Mouse (Mus musculus) hindbrain, embryonic 13.5 days (tissue): Measurements from ENCODE around the gene Camsap3. TPM values are rescaled to one million over a fixed set of nuclear protein-coding genes. Genes with fewer than 3 reads are reported as not detected.
"Not testable (repeated sequence)": the region's sequence is repeated elsewhere in the genome, so short reads cannot be mapped to it uniquely, and the experiment has no call there.

ENCODE experiments used
- ATAC-seq: fragments of 200-750 bp; cut with Nextera tagmentation; 2 replicates; pipeline ENCODE4 v1.8.0; 2017; ENCODE audit warnings: moderate TSS enrichment; ENCODE audit not compliant: low FRiP score
- H3K27ac ChIP-seq: fragments of 300-500 bp; sonication (generic); 2 replicates; pipeline ENCODE4 v1.5.1; 2015; ENCODE audit warnings: inconsistent platforms, mild to moderate bottlenecking, moderate library complexity
- H3K27me3 ChIP-seq: fragments of 300-500 bp; sonication (generic); 2 replicates; pipeline ENCODE4 v1.6.1; 2015; ENCODE audit warnings: mild to moderate bottlenecking, inconsistent platforms
- H3K36me3 ChIP-seq: fragments of 300-500 bp; sonication (generic); 2 replicates; pipeline ENCODE4 v1.6.1; 2015; ENCODE audit warnings: mild to moderate bottlenecking, inconsistent platforms
- H3K4me1 ChIP-seq: fragments of 300-500 bp; sonication (generic); replicated peaks from 2 replicates; pipeline ENCODE4 v1.6.1; 2015; ENCODE audit warnings: inconsistent platforms
- H3K4me2 ChIP-seq: fragments of 300-500 bp; sonication (generic); 2 replicates; pipeline ENCODE4 v1.6.1; 2015; ENCODE audit warnings: inconsistent platforms, mild to moderate bottlenecking, moderate library complexity
- H3K4me3 ChIP-seq: fragments of 300-500 bp; sonication (generic); 2 replicates; pipeline ENCODE4 v1.5.1; 2015; ENCODE audit warnings: mild to moderate bottlenecking, inconsistent platforms
- H3K9ac ChIP-seq: fragments of 300-500 bp; sonication (generic); 2 replicates; pipeline ENCODE4 v1.6.1; 2015; ENCODE audit warnings: mild to moderate bottlenecking, inconsistent platforms
- H3K9me3 ChIP-seq: fragments of 300-500 bp; sonication (generic); 2 replicates; pipeline ENCODE4 v1.6.1; 2016; ENCODE audit warnings: inconsistent platforms
- WGBS: fragments of 180-500 bp; shearing (Covaris S2); methylation state at CpG from one replicate; pipeline ENCODE4 v1.1.7; 2015; 5-methylcytosine and 5-hydroxymethylcytosine counted together
- polyA plus RNA-seq: library from polyadenylated mRNA; unstranded; fragments of >200 nt; fragmentation: Nextera tagmentation; extraction: Ambion mirVana; gene quantifications from 2 replicates; pipeline ENCODE4 v1.2.1, GENCODE M21; 2015

Gene Camsap3
- polyA plus RNA-seq, 1 experiment from 2014 or later = 37.0 TPM

- no peaks in the 10 kb centered on the region for H3K4me1 ChIP-seq
- no peaks in the 10 kb centered on the region for H3K36me3 ChIP-seq
- no peak overlapping the region for H3K27ac ChIP-seq
- ATAC-seq = no peak
- no peak overlapping the region for H3K9ac ChIP-seq
- H3K4me2 ChIP-seq = no peak overlapping the region
- 87% methylated on average over 9 of the region's 9 CpGs for WGBS
- no peak overlapping the region for H3K4me3 ChIP-seq
- H3K27me3 ChIP-seq = no peaks in the 10 kb centered on the region
- no peaks in the 10 kb centered on the region for H3K9me3 ChIP-seq
These were observed 7.4 kb upstream of the Camsap3 start for GRCm38 (mm10) chr8:3579390-3580364.

GRCm38 (mm10) chr8:3581961-3582360, 5.1 kb upstream of the Camsap3 start:
- H3K27me3 ChIP-seq, H3K9ac ChIP-seq, H3K4me2 ChIP-seq, ATAC-seq, H3K9me3 ChIP-seq, H3K27ac ChIP-seq, H3K4me1 ChIP-seq, H3K4me3 ChIP-seq, H3K36me3 ChIP-seq: not testable (repeated sequence)
- 82% methylated on average over 2 of the region's 3 CpGs for WGBS

- Histone ChIP-seq H3K4me1 (peaks cover 8% of the 10 kb centered on the region), H3K4me3 (no peak overlapping the region), H3K27ac (no peak overlapping the region), H3K27me3 (no peaks in the 10 kb centered on the region), H3K4me2 (no peak overlapping the region), H3K9ac (no peak overlapping the region), H3K9me3 (no peaks in the 10 kb centered on the region), H3K36me3 (no peaks in the 10 kb centered on the region)
- WGBS = 99% methylated on average over 2 of the region's 2 CpGs
- no peak for ATAC-seq
These were observed 641 bp upstream of the Camsap3 start for GRCm38 (mm10) chr8:3586452-3586851.

- Histone ChIP-seq H3K36me3 (no peaks in the 10 kb centered on the region), H3K4me3 (peak overlapping the region; percentile 86), H3K4me2 (peak overlapping the region; percentile 67), H3K9ac (peak overlapping the region; percentile 88), H3K4me1 (peaks cover 8% of the 10 kb centered on the region), H3K27ac (peak overlapping the region; percentile 93), H3K27me3 (no peaks in the 10 kb centered on the region), H3K9me3 (no peaks in the 10 kb centered on the region)
- ATAC-seq = peak; percentile 82
- under 1% methylated on average over 67 of the region's 77 CpGs for WGBS
These were observed 531 bp downstream of the Camsap3 start for GRCm38 (mm10) chr8:3587391-3588257.

GRCm38 (mm10) chr8:3588258-3588633, 1.2 kb downstream of the Camsap3 start:
- Histone ChIP-seq H3K4me1 (peaks cover 13% of the 10 kb centered on the region), H3K4me3 (peak overlapping the region; percentile 86), H3K9me3 (no peaks in the 10 kb centered on the region), H3K27ac (peak overlapping the region; percentile 93), H3K9ac (peak overlapping the region; percentile 88), H3K36me3 (no peaks in the 10 kb centered on the region), H3K27me3 (no peaks in the 10 kb centered on the region), H3K4me2 (peak overlapping the region; percentile 67)
- 5% methylated on average over 11 of the region's 11 CpGs for WGBS
- ATAC-seq = peak; percentile 68

- Histone ChIP-seq H3K9me3 (no peaks in the 10 kb centered on the region), H3K9ac (no peak overlapping the region), H3K4me1 (peaks cover 14% of the 10 kb centered on the region), H3K27me3 (no peaks in the 10 kb centered on the region), H3K27ac (no peak overlapping the region), H3K4me2 (no peak overlapping the region), H3K36me3 (peaks cover 9% of the 10 kb centered on the region), H3K4me3 (no peak overlapping the region)
- ATAC-seq = no peak
- WGBS = 70% methylated on average over 3 of the region's 3 CpGs
These were observed 6.4 kb downstream of the Camsap3 start for GRCm38 (mm10) chr8:3593470-3593869.

GRCm38 (mm10) chr8:3594466-3594865, 7.4 kb downstream of the Camsap3 start:
- H3K9me3 ChIP-seq = no peaks in the 10 kb centered on the region
- H3K4me3 ChIP-seq = no peak overlapping the region
- WGBS = 94% methylated on average over 2 of the region's 2 CpGs
- no peaks in the 10 kb centered on the region for H3K27me3 ChIP-seq
- peaks cover 6% of the 10 kb centered on the region for H3K4me1 ChIP-seq
- H3K36me3 ChIP-seq = peaks cover 19% of the 10 kb centered on the region
- no peak for ATAC-seq
- H3K9ac ChIP-seq = no peak overlapping the region
- no peak overlapping the region for H3K27ac ChIP-seq
- no peak overlapping the region for H3K4me2 ChIP-seq

- WGBS = 92% methylated on average over 3 of the region's 3 CpGs
- no peak for ATAC-seq
- peaks cover 54% of the 10 kb centered on the region for H3K36me3 ChIP-seq
These were observed 11.0 kb downstream of the Camsap3 start for GRCm38 (mm10) chr8:3598054-3598453.

GRCm38 (mm10) chr8:3599219-3599618, 12.1 kb downstream of the Camsap3 start:
- H3K36me3 ChIP-seq = peaks cover 65% of the 10 kb centered on the region
- no peak for ATAC-seq

More at GRCm38 (mm10) chr8:3598054-3598453, 11.0 kb downstream of the Camsap3 start:
- H3K9me3 ChIP-seq = no peaks in the 10 kb centered on the region
- peaks cover 2% of the 10 kb centered on the region for H3K4me1 ChIP-seq
- H3K27me3 ChIP-seq = no peaks in the 10 kb centered on the region
- H3K4me2 ChIP-seq = no peak overlapping the region
- no peak overlapping the region for H3K9ac ChIP-seq
- H3K4me3 ChIP-seq = no peak overlapping the region
- no peak overlapping the region for H3K27ac ChIP-seq

GRCm38 (mm10) chr8:3600401-3600800, 13.3 kb downstream of the Camsap3 start:
- no peak for ATAC-seq
- Histone ChIP-seq H3K27ac (no peak overlapping the region), H3K36me3 (peaks cover 77% of the 10 kb centered on the region), H3K9ac (no peak overlapping the region), H3K27me3 (no peaks in the 10 kb centered on the region), H3K4me1 (no peaks in the 10 kb centered on the region), H3K4me3 (no peak overlapping the region), H3K4me2 (no peak overlapping the region), H3K9me3 (no peaks in the 10 kb centered on the region)
- WGBS = 88% methylated on average over 6 of the region's 6 CpGs

More at GRCm38 (mm10) chr8:3599219-3599618, 12.1 kb downstream of the Camsap3 start:
- no peak overlapping the region for H3K9ac ChIP-seq
- H3K27ac ChIP-seq = no peak overlapping the region
- 75% methylated on average over 1 of the region's 1 CpGs for WGBS
- no peaks in the 10 kb centered on the region for H3K4me1 ChIP-seq
- no peaks in the 10 kb centered on the region for H3K9me3 ChIP-seq
- H3K27me3 ChIP-seq = no peaks in the 10 kb centered on the region
- H3K4me3 ChIP-seq = no peak overlapping the region
- H3K4me2 ChIP-seq = no peak overlapping the region

GRCm38 (mm10) chr8:3603439-3603838, 16.3 kb downstream of the Camsap3 start:
- Histone ChIP-seq H3K9ac (no peak overlapping the region), H3K4me2 (no peak overlapping the region), H3K27ac (no peak overlapping the region), H3K4me3 (no peak overlapping the region), H3K27me3 (no peaks in the 10 kb centered on the region), H3K36me3 (peaks cover 99% of the 10 kb centered on the region), H3K9me3 (no peaks in the 10 kb centered on the region), H3K4me1 (no peaks in the 10 kb centered on the region)
- WGBS = 80% methylated on average over 13 of the region's 13 CpGs
- no peak for ATAC-seq

- H3K36me3 ChIP-seq = peaks cover 100% of the 10 kb centered on the region
- no peaks in the 10 kb centered on the region for H3K9me3 ChIP-seq
- ATAC-seq = no peak
- H3K4me2 ChIP-seq = no peak overlapping the region
- WGBS = 90% methylated on average over 16 of the region's 16 CpGs
- H3K9ac ChIP-seq = no peak overlapping the region
- no peaks in the 10 kb centered on the region for H3K4me1 ChIP-seq
- no peak overlapping the region for H3K4me3 ChIP-seq
- no peak overlapping the region for H3K27ac ChIP-seq
- H3K27me3 ChIP-seq = no peaks in the 10 kb centered on the region
These were observed 19.5 kb downstream of the Camsap3 start for GRCm38 (mm10) chr8:3606593-3606992.
